Mouse (Mus musculus): ENCODE results near the gene Mfap2. TPM values are rescaled to one million over a fixed set of nuclear protein-coding genes. Genes with fewer than 3 reads are reported as not detected.

Mfap2 gene
- polyA plus RNA-seq, 1 experiment from 2014 or later = 197 TPM

GRCm38 (mm10) chr4:140986024-140986710 is 24.1 kb upstream of the Mfap2 start:
- H3K27ac ChIP-seq (ENCODE audit: low read length) = no peak overlapping the region
- H3K4me3 ChIP-seq (ENCODE audit: low read length) = peak overlapping the region; percentile 86
- H3K27me3 ChIP-seq (ENCODE audit: control insufficient read depth, insufficient read depth, low read length) = no peaks in the 10 kb centered on the region
- H3K4me2 ChIP-seq (ENCODE audit: low read depth, low read length) = peak overlapping the region; percentile 83
- 0 out of 2 replicates have a peak, but pooled peaks have one; percentile 2 for ATAC-seq (replicated peaks; ENCODE audit: extremely low read depth, insufficient read depth, low FRiP score)
- H3K36me3 ChIP-seq (ENCODE audit: control insufficient read depth, insufficient read depth) = no peaks in the 10 kb centered on the region
- H3K9me3 ChIP-seq (replicated peaks; ENCODE audit: control insufficient read depth, low read length) = peaks cover 3% of the 10 kb centered on the region; the same call in 1 of the 2 replicates
- 27% methylated on average over 15 of the region's 15 CpGs for whole genome bisulfite sequencing
- no peak overlapping the region; the same call in 1 of the 2 replicates for H3K9ac ChIP-seq (ENCODE audit: low read length)
- peaks cover 18% of the 10 kb centered on the region; the same call in 1 of the 2 replicates for H3K4me1 ChIP-seq (ENCODE audit: control insufficient read depth, insufficient read depth, low read length)

GRCm38 (mm10) chr4:140986711-140987395 is 23.4 kb upstream of the Mfap2 start, which contains the start of gene Atp13a2:
TSS of gene Atp13a2 (plus strand) at chr4:140986873.
- H3K4me1 ChIP-seq (ENCODE audit: control insufficient read depth, insufficient read depth, low read length) = peaks cover 18% of the 10 kb centered on the region; the same call in 1 of the 2 replicates

GRCm38 (mm10) chr4:140987476-140987875 is 22.7 kb upstream of the Mfap2 start:
- H3K4me3 ChIP-seq (ENCODE audit: low read length) = peak overlapping the region; percentile 86
- 20% methylated on average over 7 of the region's 7 CpGs for WGBS
- no peaks in the 10 kb centered on the region for H3K9me3 ChIP-seq (replicated peaks; ENCODE audit: control insufficient read depth, low read length)
- H3K9ac ChIP-seq (ENCODE audit: low read length) = peak overlapping the region; percentile 91
- no peak for ATAC-seq (replicated peaks; ENCODE audit: extremely low read depth, insufficient read depth, low FRiP score)
- H3K36me3 ChIP-seq (ENCODE audit: control insufficient read depth, insufficient read depth) = no peaks in the 10 kb centered on the region
- no peak overlapping the region for H3K27ac ChIP-seq (ENCODE audit: low read length)
- peak overlapping the region; percentile 83 for H3K4me2 ChIP-seq (ENCODE audit: low read depth, low read length)
- peaks cover 18% of the 10 kb centered on the region; the same call in 1 of the 2 replicates for H3K4me1 ChIP-seq (ENCODE audit: control insufficient read depth, insufficient read depth, low read length)
- no peaks in the 10 kb centered on the region for H3K27me3 ChIP-seq (ENCODE audit: control insufficient read depth, insufficient read depth, low read length)

More at GRCm38 (mm10) chr4:140986711-140987395, 23.4 kb upstream of the Mfap2 start, which contains the start of gene Atp13a2:
- Histone ChIP-seq H3K27me3 (ENCODE audit: control insufficient read depth, insufficient read depth, low read length) (no peaks in the 10 kb centered on the region), H3K9me3 (replicated peaks; ENCODE audit: control insufficient read depth, low read length) (no peaks in the 10 kb centered on the region), H3K27ac (ENCODE audit: low read length) (peak within 1 kb of the TSS; percentile 50), H3K36me3 (ENCODE audit: control insufficient read depth, insufficient read depth) (no peaks in the 10 kb centered on the region), H3K4me3 (ENCODE audit: low read length) (peak within 1 kb of the TSS; percentile 86), H3K9ac (ENCODE audit: low read length) (peak within 1 kb of the TSS; percentile 91), H3K4me2 (ENCODE audit: low read depth, low read length) (peak within 1 kb of the TSS; percentile 83)
- ATAC-seq (replicated peaks; ENCODE audit: extremely low read depth, insufficient read depth, low FRiP score) = peak; percentile 86
- under 1% methylated on average over 58 of the region's 58 CpGs for WGBS

- no peaks in the 10 kb centered on the region for H3K9me3 ChIP-seq (replicated peaks; ENCODE audit: control insufficient read depth, low read length)
- H3K9ac ChIP-seq (ENCODE audit: low read length) = no peak overlapping the region
- 63% methylated on average over 7 of the region's 7 CpGs for WGBS
- no peak overlapping the region for H3K27ac ChIP-seq (ENCODE audit: low read length)
- H3K4me3 ChIP-seq (ENCODE audit: low read length) = no peak overlapping the region
- H3K4me2 ChIP-seq (ENCODE audit: low read depth, low read length) = no peak overlapping the region
- no peak for ATAC-seq (replicated peaks; ENCODE audit: extremely low read depth, insufficient read depth, low FRiP score)
- H3K4me1 ChIP-seq (ENCODE audit: control insufficient read depth, insufficient read depth, low read length) = peaks cover 10% of the 10 kb centered on the region; the same call in 1 of the 2 replicates
- no peaks in the 10 kb centered on the region for H3K27me3 ChIP-seq (ENCODE audit: control insufficient read depth, insufficient read depth, low read length)
- H3K36me3 ChIP-seq (ENCODE audit: control insufficient read depth, insufficient read depth) = no peaks in the 10 kb centered on the region; the same call in 1 of the 2 replicates
Measured at GRCm38 (mm10) chr4:140988706-140989290, 21.4 kb upstream of the Mfap2 start.

- no peak overlapping the region for H3K9ac ChIP-seq (ENCODE audit: low read length)
- peaks cover 4% of the 10 kb centered on the region; the same call in 1 of the 2 replicates for H3K36me3 ChIP-seq (ENCODE audit: control insufficient read depth, insufficient read depth)
- no peak overlapping the region for H3K4me3 ChIP-seq (ENCODE audit: low read length)
- 86% methylated on average over 14 of the region's 14 CpGs for WGBS
- H3K27me3 ChIP-seq (ENCODE audit: control insufficient read depth, insufficient read depth, low read length) = no peaks in the 10 kb centered on the region
- H3K27ac ChIP-seq (ENCODE audit: low read length) = no peak overlapping the region
- no peak overlapping the region for H3K4me2 ChIP-seq (ENCODE audit: low read depth, low read length)
- H3K9me3 ChIP-seq (replicated peaks; ENCODE audit: control insufficient read depth, low read length) = no peaks in the 10 kb centered on the region
- no peak for ATAC-seq (replicated peaks; ENCODE audit: extremely low read depth, insufficient read depth, low FRiP score)
- H3K4me1 ChIP-seq (ENCODE audit: control insufficient read depth, insufficient read depth, low read length) = peaks cover 9% of the 10 kb centered on the region; the same call in 1 of the 2 replicates
Measured at GRCm38 (mm10) chr4:140989447-140989846, 20.8 kb upstream of the Mfap2 start.

GRCm38 (mm10) chr4:140992215-140992614 is 18.0 kb upstream of the Mfap2 start:
- H3K36me3 ChIP-seq (ENCODE audit: control insufficient read depth, insufficient read depth) = peaks cover 25% of the 10 kb centered on the region
- peaks cover 7% of the 10 kb centered on the region; the same call in 1 of the 2 replicates for H3K4me1 ChIP-seq (ENCODE audit: control insufficient read depth, insufficient read depth, low read length)
- no peaks in the 10 kb centered on the region for H3K27me3 ChIP-seq (ENCODE audit: control insufficient read depth, insufficient read depth, low read length)
- ATAC-seq (replicated peaks; ENCODE audit: extremely low read depth, insufficient read depth, low FRiP score) = no peak
- no peak overlapping the region for H3K27ac ChIP-seq (ENCODE audit: low read length)
- no peak overlapping the region for H3K9ac ChIP-seq (ENCODE audit: low read length)
- no peaks in the 10 kb centered on the region for H3K9me3 ChIP-seq (replicated peaks; ENCODE audit: control insufficient read depth, low read length)
- WGBS = 86% methylated on average over 20 of the region's 20 CpGs
- no peak overlapping the region for H3K4me2 ChIP-seq (ENCODE audit: low read depth, low read length)
- no peak overlapping the region for H3K4me3 ChIP-seq (ENCODE audit: low read length)

GRCm38 (mm10) chr4:140993846-140994245 is 16.4 kb upstream of the Mfap2 start:
- WGBS = 66% methylated on average over 8 of the region's 8 CpGs
- Histone ChIP-seq H3K27ac (ENCODE audit: low read length) (no peak overlapping the region), H3K9me3 (replicated peaks; ENCODE audit: control insufficient read depth, low read length) (no peaks in the 10 kb centered on the region), H3K9ac (ENCODE audit: low read length) (no peak overlapping the region), H3K36me3 (ENCODE audit: control insufficient read depth, insufficient read depth) (peaks cover 31% of the 10 kb centered on the region), H3K27me3 (ENCODE audit: control insufficient read depth, insufficient read depth, low read length) (no peaks in the 10 kb centered on the region), H3K4me3 (ENCODE audit: low read length) (no peak overlapping the region), H3K4me1 (ENCODE audit: control insufficient read depth, insufficient read depth, low read length) (no peaks in the 10 kb centered on the region), H3K4me2 (ENCODE audit: low read depth, low read length) (no peak overlapping the region)
- no peak for ATAC-seq (replicated peaks; ENCODE audit: extremely low read depth, insufficient read depth, low FRiP score)

- H3K9me3 ChIP-seq (replicated peaks; ENCODE audit: control insufficient read depth, low read length) = no peaks in the 10 kb centered on the region
- H3K4me1 ChIP-seq (ENCODE audit: control insufficient read depth, insufficient read depth, low read length) = no peaks in the 10 kb centered on the region
- H3K4me3 ChIP-seq (ENCODE audit: low read length) = no peak overlapping the region
- H3K27me3 ChIP-seq (ENCODE audit: control insufficient read depth, insufficient read depth, low read length) = no peaks in the 10 kb centered on the region
- H3K36me3 ChIP-seq (ENCODE audit: control insufficient read depth, insufficient read depth) = peaks cover 41% of the 10 kb centered on the region
- no peak overlapping the region for H3K9ac ChIP-seq (ENCODE audit: low read length)
- WGBS = 87% methylated on average over 8 of the region's 8 CpGs
- no peak overlapping the region for H3K27ac ChIP-seq (ENCODE audit: low read length)
- ATAC-seq (replicated peaks; ENCODE audit: extremely low read depth, insufficient read depth, low FRiP score) = no peak
- no peak overlapping the region for H3K4me2 ChIP-seq (ENCODE audit: low read depth, low read length)
Measured at GRCm38 (mm10) chr4:140995811-140996210, 14.4 kb upstream of the Mfap2 start.

Data from heart, embryonic 16.5 days (tissue).